Mouse (Mus musculus) myocyte (in vitro differentiated cells): ENCODE results near the gene Gtf2h1.

Source experiments
- CEBPB ChIP-seq: IDR thresholded peaks from 2 replicates; pipeline ENCODE4 v1.6.1; 2011; ENCODE audit warnings: mild to moderate bottlenecking, moderate library complexity; ENCODE audit not compliant: poor library complexity, insufficient read depth, severe bottlenecking
- MAX ChIP-seq: IDR thresholded peaks from one replicate; pipeline ENCODE4 v1.6.1; 2011; ENCODE audit warnings: low read depth, mild to moderate bottlenecking, control low read depth
- POLR2A ChIP-seq: IDR thresholded peaks from one replicate; pipeline ENCODE4 v1.6.1; 2011; ENCODE audit warnings: low read depth, mild to moderate bottlenecking, control low read depth, moderate library complexity; ENCODE audit not compliant: insufficient read length
- REST ChIP-seq: IDR thresholded peaks from one replicate; pipeline ENCODE4 v1.6.1; 2011; ENCODE audit warnings: mild to moderate bottlenecking, control low read depth, moderate library complexity; ENCODE audit not compliant: insufficient read depth, insufficient read length
- SRF ChIP-seq: IDR thresholded peaks from one replicate; pipeline ENCODE4 v1.6.1; 2011; ENCODE audit warnings: low read depth; ENCODE audit not compliant: control insufficient read depth, insufficient read length

DNA sequence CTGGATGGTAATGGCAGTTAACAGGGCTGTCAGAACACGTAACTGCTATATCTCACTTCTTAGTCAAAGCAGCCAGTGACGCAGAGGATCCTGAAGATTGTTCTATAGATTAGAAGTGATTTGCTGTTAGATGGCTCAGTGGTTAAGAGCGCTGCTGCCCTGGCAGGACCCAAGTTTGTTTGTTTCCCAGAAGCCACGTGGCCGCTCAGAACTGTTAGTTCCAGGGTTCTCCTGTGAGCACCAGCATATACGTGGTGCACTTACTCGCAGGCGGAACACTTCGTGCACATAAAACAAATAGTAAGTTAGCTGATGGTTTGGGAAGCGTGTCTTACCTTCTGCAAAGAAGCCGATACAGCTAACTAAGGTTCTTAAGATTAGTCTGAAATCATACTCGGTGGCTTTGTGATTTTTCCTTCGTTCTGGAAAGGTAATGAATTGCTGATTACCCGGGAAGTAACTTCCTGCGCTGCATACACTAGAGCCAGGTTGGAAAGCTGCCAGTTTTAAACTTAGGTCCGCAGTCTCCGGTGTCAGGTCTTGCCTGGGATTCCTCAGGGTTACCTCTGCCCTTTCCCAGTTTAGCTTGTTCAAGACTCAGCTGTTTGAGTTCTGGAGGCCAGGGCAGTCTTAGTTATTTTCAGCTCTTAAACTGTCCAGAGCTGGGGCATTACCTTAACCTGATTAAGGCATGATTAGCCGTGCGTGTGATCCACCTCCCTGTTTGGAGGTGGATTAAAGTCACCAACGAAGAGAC, 31.3 kb downstream of the Gtf2h1 start:
- no peak for TF ChIP-seq MAX
- no peak for TF ChIP-seq CEBPB
- no peak for TF ChIP-seq POLR2A
- TF ChIP-seq SRF: no peak
- TF ChIP-seq REST: no peak
